Mouse (Mus musculus) T-cell, adult 2 months (primary cell): ENCODE data around the gene Fcf1.
A peak's percentile ranks its signal among the peaks of the same experiment; 100 is the strongest.

Source experiments
- DNase-seq: peaks from one replicate; pipeline ENCODE4 v3.0.0; 2022; ENCODE audit warnings: low spot score

Gene Fcf1

GRCm38 (mm10) chr12:84968831-84969655 lies 1.7 kb upstream of the Fcf1 start:
- DNase-seq, result peak; percentile 26

- peak; percentile 11 for DNase-seq
Observed at GRCm38 (mm10) chr12:84969656-84970427, 855 bp upstream of the Fcf1 start.

- no peak for DNase-seq
Observed at GRCm38 (mm10) chr12:84979264-84979862, 8.7 kb downstream of the Fcf1 start.

GRCm38 (mm10) chr12:84989456-84989855 lies 18.8 kb downstream of the Fcf1 start:
- DNase-seq, result no peak

GRCm38 (mm10) chr12:84995112-84995761 lies 24.5 kb downstream of the Fcf1 start:
- no peak for DNase-seq

- DNase-seq, result peak; percentile 98
Observed at GRCm38 (mm10) chr12:84996083-84996496, 25.4 kb downstream of the Fcf1 start, which contains the start of gene Ylpm1. Gene Ylpm1 (plus strand): TSS chr12:84996321.

- DNase-seq, result no peak
Observed at GRCm38 (mm10) chr12:84996501-84997398, 26.1 kb downstream of the Fcf1 start.

- no peak for DNase-seq
Observed at GRCm38 (mm10) chr12:84999053-84999452, 28.4 kb downstream of the Fcf1 start.

- no peak for DNase-seq
Observed at GRCm38 (mm10) chr12:85006206-85006605, 35.5 kb downstream of the Fcf1 start.

- no peak for DNase-seq
Observed at GRCm38 (mm10) chr12:85007021-85007420, 36.3 kb downstream of the Fcf1 start.

GRCm38 (mm10) chr12:85009776-85010175 lies 39.1 kb downstream of the Fcf1 start:
- no peak for DNase-seq

GRCm38 (mm10) chr12:85010541-85010940 lies 39.8 kb downstream of the Fcf1 start:
- DNase-seq, result no peak

GRCm38 (mm10) chr12:85012185-85012584 lies 41.5 kb downstream of the Fcf1 start:
- DNase-seq, result no peak

GRCm38 (mm10) chr12:85022071-85022470 lies 51.4 kb downstream of the Fcf1 start:
- no peak for DNase-seq

- peak; percentile 26 for DNase-seq
Observed at GRCm38 (mm10) chr12:85032710-85033109, 62.0 kb downstream of the Fcf1 start.
